Mouse (Mus musculus) embryo, embryonic 9.5 days (tissue): ENCODE data around the gene Edc4.
A peak's percentile ranks its signal among the peaks of the same experiment; 100 is the strongest.
"Not testable (repeated sequence)": the region's sequence is repeated elsewhere in the genome, so short reads cannot be mapped to it uniquely, and the experiment has no call there.

Experiments used
- DNase-seq: peaks from one replicate; pipeline ENCODE4 v3.0.0-alpha.2; 2017; ENCODE audit errors: extremely low spot score

Edc4 gene

GRCm38 (mm10) chr8:105880754-105881520 lies at the start of gene Edc4:
Edc4 (plus strand) TSS chr8:105880881.
- peak; percentile 90 for DNase-seq

DNA sequence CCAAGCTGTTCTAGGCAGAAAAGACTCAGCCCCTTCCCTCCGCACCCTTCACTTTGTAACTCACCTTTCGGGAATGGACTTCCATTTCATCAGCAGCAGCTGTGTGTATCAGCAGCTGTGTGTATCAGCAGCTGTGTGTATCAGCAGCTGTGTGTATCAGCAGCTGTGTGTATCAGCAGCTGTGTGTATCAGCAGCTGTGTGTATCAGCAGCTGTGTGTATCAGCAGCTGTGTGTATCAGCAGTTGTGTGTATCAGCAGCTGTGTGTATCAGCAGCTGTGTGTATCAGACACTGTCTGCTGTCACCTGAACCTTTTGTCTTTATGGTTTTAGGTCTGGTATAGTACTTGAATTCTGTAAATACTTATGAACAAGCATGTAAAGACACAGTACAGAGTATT lies 46.9 kb upstream of the Edc4 start:
- not testable (repeated sequence) for DNase-seq

DNA sequence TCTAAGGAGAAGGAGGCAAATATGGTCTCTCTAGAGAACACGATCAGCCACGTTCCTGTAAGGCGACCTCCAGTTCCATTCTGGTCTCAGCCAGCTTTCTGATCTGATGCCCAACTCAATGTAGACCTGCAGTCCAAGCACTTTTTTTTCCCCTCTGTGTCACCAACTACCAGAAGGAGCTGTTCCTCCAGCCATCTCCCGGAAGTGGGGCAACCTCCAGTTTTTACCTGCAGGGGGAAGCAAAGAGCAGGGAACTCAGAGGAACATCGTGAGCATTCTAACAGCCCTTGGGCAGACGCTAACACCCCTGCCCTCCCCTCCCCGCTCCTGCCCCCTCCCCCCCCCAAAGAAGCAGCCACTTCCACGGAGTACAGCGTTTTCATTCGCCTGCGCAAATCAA lies 45.4 kb upstream of the Edc4 start:
- peak; percentile 56 for DNase-seq

DNA sequence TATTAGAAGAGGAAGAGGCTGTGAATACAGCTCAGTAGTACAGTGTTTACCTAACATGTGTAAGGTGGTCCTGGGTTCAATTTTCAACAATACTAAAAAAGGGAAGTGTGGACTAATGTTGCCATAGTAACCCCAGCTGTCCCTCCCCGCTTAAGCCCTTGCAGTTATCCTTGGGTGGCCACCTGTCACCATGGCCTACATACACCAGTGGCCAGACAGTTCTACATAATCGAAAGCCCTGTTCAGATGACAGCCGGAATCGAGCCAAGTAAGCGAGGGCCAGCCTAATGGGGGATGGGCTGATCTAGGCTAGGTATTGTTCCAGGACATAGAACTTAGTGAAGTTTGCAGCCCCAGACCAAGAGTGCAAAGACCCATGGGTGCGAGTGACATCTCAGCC lies 43.7 kb upstream of the Edc4 start:
- DNase-seq, result no peak

DNA sequence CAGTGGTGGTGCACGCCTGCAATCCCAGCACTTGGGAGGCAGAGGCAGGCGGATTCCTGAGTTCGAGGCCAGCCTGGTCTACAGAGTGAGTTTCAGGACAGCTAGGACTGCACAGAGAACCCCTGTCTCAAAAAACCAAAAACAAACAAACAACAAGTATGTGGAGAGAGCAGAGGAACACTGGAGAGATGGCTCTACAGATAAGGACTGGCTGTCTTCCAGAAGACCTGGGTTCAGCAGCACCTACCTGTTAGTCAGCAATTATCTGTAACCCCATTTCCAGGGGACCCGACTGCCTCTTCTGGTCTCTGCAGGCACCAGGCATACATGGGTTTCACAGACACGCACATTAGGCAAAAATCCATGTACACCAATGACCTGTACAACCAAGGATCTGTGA lies 41.5 kb upstream of the Edc4 start:
- DNase-seq, result no peak

- DNase-seq, result no peak
Measured at GRCm38 (mm10) chr8:105846678-105847077, 34.0 kb upstream of the Edc4 start.

DNA sequence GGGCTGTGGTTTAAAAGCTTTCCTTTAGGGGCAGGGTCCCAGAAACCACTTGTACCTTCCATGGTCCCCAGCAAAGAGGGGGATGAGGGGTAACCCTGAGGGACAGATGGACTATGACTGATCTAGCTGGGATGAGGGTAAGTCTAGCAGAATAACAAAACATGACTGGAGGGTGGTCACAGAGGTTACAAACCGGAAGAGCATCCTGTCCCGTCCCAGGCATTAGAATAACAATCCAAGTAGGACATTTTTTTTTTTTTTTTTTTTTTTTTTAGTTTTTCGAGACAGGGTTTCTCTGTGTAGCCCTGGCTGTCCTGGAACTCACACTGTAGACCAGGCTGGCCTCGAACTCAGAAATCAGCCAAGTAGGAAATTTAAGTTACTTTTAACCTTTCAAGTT lies 30.7 kb upstream of the Edc4 start:
- no peak for DNase-seq

- DNase-seq, result no peak
Measured at GRCm38 (mm10) chr8:105850611-105851010, 30.1 kb upstream of the Edc4 start.

DNA sequence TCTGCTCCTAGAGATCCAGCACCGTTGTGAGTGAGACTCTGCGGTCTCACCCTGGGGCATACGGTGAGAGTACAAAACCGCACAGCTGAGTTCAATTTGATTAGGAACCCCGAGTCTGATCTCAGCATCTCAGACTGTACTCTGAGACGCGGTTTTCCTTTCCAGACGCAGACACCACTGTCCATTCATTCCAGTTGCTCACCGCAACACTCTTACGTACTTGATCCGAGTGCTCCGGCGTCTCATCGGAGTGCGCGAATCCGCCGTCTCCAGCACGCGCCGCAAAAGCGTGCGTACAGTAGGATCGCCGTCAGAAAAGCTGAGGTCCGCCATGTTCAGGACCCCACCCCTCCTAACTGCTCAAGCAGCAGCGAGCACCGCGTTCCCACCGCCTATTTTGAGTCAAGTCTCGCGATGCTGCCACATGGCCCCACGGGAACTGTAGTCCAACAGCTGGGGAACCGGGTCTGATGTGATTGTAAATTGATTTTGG lies 29.0 kb upstream of the Edc4 start:
- DNase-seq, result peak; percentile 90

DNA sequence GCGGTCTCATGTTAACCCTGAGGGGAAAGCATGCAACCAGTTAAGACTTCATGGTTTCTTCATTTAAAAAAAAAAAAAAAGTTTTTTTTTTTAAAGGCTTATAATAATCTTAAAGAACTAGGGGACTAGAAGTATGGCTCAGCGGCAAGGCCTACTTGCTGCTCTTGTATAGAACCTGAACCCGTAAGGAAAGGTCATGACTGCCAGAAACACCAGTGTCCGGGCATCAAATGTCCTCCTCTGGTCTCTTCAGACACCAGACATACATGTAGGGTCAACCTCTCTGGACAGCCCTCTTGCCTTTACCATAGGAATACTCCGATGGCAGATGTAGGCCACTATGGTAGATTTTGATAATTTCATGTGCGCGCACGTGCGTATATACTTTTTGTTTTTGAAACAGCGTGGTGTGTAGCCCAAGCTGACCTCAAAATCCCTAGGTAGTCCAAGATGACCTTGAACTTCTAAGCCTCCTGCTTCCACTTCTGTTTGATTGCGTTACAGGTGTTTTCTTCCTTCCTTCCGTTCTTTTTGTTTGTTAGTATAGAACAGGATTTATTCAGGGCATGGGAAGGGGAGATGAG lies 28.4 kb upstream of the Edc4 start:
- no peak for DNase-seq

DNA sequence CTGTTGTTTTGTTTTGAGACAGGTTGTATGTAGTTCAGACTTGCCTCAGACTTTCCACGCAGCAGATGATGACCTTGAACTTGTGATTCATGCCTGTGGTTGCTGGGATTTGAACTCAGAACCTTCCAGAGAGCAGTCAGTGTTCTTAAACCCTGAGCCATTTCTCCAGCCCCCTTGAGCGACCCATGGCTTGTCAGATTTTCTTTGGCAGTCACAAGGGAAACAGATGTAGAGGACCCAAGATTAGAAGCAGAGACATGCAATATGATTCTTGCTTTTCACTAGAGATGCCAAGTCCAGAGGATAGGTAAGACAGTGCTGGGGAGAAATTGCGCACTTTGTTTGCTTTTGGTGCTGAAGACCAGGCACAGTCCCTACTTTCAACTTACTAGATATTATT lies 27.5 kb upstream of the Edc4 start, which contains the start of gene Cenpt:
TSS of gene Cenpt (minus strand) at position 101 of the 400 bp plus-strand sequence.
- no peak for DNase-seq

DNA sequence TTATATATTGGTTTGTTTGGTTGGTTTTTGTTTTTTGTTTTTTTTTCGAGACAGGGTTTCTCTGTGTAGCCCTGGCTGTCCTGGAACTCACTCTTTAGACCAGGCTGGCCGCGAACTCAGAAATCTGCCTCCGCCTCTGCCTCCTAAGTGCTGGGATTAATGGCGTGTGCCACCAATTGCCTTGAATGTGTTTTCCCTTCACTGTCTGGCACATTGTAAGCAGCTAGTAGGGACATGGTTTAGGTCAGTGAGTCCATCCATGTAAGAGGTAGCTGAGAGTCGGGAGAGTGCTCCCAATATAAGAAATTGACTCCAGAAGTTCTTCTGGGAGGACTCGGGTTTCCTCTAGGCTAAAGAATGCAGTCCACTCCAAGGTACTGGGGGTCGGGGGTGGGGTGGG lies 26.4 kb upstream of the Edc4 start:
- DNase-seq, result no peak

DNA sequence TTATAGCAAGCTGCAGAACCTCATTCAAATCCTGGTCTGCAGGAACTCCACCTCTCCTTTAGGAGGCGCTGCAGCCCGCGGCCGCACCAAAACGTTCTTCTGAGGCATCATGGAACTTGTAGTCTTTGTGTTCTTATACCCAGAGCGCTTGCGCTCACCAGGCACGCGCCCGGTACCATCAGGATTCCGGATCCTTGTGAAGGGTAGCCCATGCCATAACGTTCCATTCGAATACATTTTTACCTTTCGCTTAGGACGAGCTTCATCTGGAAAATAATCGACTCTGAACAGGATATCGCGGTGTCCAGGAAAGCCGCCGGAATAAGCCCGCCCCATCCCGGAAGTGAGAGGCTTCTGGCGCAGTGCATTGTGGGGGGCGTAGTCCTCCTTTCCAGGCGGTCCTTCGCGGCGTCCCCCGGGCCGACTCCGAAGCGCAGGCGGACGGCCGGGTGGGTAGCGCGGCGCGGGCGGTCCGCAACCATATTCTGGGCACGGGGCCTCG lies 25.9 kb upstream of the Edc4 start, which contains the start of gene Thap11:
TSS of gene Thap11 (plus strand) at position 418 of the 502 bp plus-strand sequence.
- DNase-seq, result peak; percentile 97

DNA sequence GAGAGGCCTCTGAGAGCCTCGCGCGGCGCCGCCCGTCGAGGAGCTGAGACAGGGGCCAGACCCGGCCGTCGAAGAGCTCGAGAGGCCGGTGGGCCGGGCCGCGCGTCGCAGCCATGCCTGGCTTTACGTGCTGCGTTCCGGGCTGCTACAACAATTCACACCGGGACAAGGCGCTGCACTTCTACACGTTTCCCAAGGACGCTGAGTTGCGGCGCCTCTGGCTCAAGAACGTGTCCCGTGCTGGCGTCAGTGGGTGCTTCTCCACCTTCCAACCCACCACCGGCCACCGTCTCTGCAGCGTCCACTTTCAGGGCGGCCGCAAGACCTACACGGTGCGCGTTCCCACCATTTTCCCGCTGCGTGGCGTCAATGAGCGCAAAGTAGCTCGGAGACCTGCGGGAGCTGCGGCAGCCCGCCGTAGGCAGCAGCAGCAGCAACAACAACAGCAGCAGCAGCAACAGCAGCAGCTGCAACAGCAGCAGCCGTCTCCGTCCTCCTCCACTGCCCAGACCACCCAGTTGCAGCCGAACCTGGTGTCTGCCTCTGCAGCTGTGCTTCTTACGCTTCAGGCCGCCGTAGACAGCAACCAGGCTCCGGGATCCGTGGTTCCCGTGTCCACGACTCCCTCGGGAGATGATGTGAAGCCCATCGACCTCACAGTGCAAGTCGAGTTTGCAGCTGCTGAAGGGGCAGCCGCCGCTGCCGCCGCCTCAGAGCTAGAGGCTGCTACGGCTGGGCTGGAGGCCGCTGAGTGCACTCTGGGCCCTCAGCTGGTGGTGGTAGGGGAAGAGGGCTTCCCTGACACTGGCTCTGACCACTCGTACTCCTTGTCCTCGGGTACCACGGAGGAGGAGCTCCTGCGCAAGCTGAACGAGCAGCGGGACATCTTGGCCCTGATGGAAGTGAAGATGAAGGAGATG lies 25.2 kb upstream of the Edc4 start:
- no peak for DNase-seq

GRCm38 (mm10) chr8:105856168-105856835 lies 24.4 kb upstream of the Edc4 start:
- no peak for DNase-seq

- DNase-seq, result no peak
Measured at GRCm38 (mm10) chr8:105858495-105858894, 22.2 kb upstream of the Edc4 start.

- DNase-seq, result no peak
Measured at GRCm38 (mm10) chr8:105859314-105859713, 21.4 kb upstream of the Edc4 start.

DNA sequence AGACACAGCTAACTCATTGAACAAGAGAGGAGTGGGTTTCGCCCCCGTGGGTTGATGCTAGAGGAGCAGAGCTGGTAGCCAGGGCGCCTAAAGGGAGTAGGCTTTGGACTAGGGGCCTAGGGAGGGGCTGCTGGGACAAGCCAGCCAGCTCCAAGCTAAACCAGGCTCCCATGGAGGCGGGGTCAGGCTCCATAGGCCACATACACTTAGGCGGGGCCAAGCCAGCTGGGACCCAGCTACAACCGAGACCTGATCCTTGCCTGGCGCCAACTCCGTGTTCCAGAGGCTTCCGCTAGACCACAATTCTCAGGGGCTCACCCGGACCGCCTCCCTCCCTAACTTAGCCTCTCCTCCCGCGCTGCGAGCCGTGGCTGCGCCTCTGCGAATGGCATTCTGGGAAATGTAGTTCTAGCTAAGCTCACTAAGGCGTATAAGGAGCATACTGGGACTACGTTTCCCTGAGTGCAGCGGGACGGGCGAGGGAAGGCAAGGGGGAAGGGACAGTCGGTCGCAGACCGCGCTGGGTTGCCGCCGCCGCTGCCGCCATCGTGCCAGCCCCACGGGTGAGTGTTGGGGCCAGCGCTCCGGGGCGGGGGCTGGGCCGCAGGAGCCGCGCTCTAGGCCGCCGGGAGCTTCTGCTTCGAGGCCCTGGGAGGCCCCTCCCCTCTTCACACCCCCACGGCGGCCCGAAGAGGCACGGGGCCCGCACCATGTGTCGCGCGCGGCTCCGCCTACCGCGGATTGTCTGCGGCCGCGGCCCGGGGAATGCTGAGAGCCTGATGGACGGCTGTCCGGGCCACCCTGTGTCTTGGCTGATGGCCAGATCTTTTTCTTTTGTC lies 20.3 kb upstream of the Edc4 start, which contains the start of gene Nutf2:
TSS of gene Nutf2 (plus strand) at position 438 of the 839 bp plus-strand sequence.
- peak; percentile 96 for DNase-seq

- DNase-seq, result no peak
Measured at GRCm38 (mm10) chr8:105861951-105862350, 18.7 kb upstream of the Edc4 start.

GRCm38 (mm10) chr8:105866364-105867029 lies 14.2 kb upstream of the Edc4 start:
- no peak for DNase-seq
